Mouse (Mus musculus): ENCODE measurements around the gene St7.

DNA sequence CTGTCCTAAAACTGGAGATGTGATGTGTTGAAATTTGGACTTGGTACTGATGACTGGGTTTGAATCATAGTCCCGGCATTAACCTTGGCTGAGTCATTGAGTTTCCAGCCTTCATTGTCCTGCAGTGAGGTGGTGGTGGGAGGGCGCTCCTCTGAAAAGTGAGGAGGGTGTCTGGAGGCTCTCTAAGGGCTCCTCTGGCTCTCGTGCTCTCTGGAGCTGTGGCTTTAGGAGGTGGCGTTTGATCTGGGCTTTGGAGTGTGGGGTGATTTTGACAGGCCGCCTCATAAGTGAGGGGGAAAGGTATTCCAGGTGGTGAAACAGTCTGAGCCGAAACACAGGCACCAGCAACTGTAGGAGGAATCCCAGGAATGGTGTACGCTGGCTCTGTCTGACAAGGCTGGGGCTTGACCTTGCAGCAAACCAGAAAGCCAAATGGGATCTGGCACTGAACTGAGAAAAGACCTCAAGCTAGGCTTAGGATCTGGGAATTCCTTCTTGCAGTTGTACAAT lies 184.0 kb downstream of the St7 start:
- no peak for TF ChIP-seq POLR2A (IDR thresholded peaks at IDR 0.05; ENCODE audit: extremely low read depth, insufficient read depth, low read length)
- TF ChIP-seq CTCF (IDR thresholded peaks at IDR 0.05; ENCODE audit: extremely low read depth, insufficient read depth, low read length): no peak
